Mouse (Mus musculus) heart, embryonic 12.5 days (tissue): ENCODE measurements around the gene Atg13. TPM values are rescaled to one million over a fixed set of nuclear protein-coding genes. Genes with fewer than 3 reads are reported as not detected.

Experiments
- ATAC-seq: fragments of 200-750 bp; cut with Nextera tagmentation; 2 replicates; pipeline ENCODE4 v1.8.0; 2017; ENCODE audit warnings: moderate TSS enrichment, moderate library complexity; ENCODE audit not compliant: insufficient number of reproducible peaks, low FRiP score
- H3K27ac ChIP-seq: fragments of 300-500 bp; sonication (generic); 2 replicates; pipeline ENCODE4 v1.5.1; 2016; ENCODE audit warnings: mild to moderate bottlenecking, moderate library complexity; ENCODE audit not compliant: poor library complexity, severe bottlenecking
- H3K27me3 ChIP-seq: fragments of 300-500 bp; sonication (generic); replicated peaks from 2 replicates; pipeline ENCODE4 v1.6.1; 2016; ENCODE audit warnings: mild to moderate bottlenecking, moderate library complexity
- H3K36me3 ChIP-seq: fragments of 300-500 bp; sonication (generic); 2 replicates; pipeline ENCODE4 v1.6.1; 2016; ENCODE audit warnings: mild to moderate bottlenecking, moderate library complexity
- H3K4me1 ChIP-seq: fragments of 300-500 bp; sonication (generic); replicated peaks from 2 replicates; pipeline ENCODE4 v1.6.1; 2016; ENCODE audit warnings: mild to moderate bottlenecking
- H3K4me2 ChIP-seq: fragments of 300-500 bp; sonication (generic); 2 replicates; pipeline ENCODE4 v1.6.1; 2016; ENCODE audit warnings: mild to moderate bottlenecking, moderate library complexity
- H3K4me3 ChIP-seq: fragments of 300-500 bp; sonication (generic); 2 replicates; pipeline ENCODE4 v1.5.1; 2016; ENCODE audit warnings: mild to moderate bottlenecking
- H3K9ac ChIP-seq: fragments of 300-500 bp; sonication (generic); 2 replicates; pipeline ENCODE4 v1.6.1; 2016; ENCODE audit warnings: mild to moderate bottlenecking, moderate library complexity
- H3K9me3 ChIP-seq: fragments of 300-500 bp; sonication (generic); replicated peaks from 2 replicates; pipeline ENCODE4 v1.6.1; 2016; ENCODE audit warnings: mild to moderate bottlenecking, moderate library complexity
- WGBS: fragments of 180-500 bp; shearing (Covaris S2); methylation state at CpG from one replicate; pipeline ENCODE4 v1.1.7; 2016; 5-methylcytosine and 5-hydroxymethylcytosine counted together
- polyA plus RNA-seq: library from polyadenylated mRNA; unstranded; fragments of >200 nt; fragmentation: Nextera tagmentation; extraction: Ambion mirVana; gene quantifications from 2 replicates; pipeline ENCODE4 v1.2.1, GENCODE M21; 2016

The Atg13 gene
- polyA plus RNA-seq, 1 experiment from 2014 or later = 22.3 TPM

DNA sequence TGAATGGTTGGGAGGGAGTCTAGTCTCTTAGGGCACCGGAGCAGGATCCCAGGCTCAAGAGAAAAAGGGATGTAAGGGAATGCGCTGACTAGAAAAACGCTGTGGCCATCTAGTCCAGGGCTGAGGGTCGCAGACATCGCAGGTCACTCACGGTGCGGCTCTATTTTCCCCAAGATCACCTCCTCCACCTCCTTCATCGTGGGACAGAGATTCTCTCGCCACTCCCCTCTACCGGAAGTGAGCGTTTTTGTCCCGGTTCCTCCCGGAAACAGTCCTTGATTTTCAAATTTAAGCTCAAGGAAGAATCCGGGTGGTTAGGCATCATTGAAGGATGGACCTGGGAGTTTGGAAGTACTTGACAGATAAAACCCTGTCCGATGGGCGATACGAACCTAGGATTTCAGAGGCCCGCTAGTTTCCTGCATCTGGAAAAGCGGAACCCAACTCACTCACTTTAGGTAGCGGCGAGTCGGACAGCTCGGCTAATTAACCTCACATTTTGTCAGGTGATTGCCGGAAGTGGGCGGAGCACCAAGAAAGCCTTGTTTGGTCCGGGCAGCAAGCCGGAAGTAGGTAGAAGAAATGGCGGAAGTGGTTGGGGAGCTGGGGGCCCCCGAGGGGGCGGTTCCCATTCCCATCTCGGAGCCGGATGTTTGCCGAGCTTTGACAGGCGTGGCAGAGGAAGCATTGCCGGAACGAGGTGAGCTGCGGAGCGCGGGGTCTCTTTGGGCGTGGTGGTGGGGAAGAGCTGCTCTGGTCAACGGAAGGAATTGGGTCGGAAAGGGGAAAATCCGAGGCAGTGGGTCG, 60.6 kb downstream of the Atg13 start, which contains the start of the genes Zfp408 and Arhgap1:
Gene Zfp408, minus strand, starts transcription at position 239 of the 807 bp plus-strand sequence.
Gene Arhgap1, plus strand, starts transcription at position 308 of the 807 bp plus-strand sequence.
- Histone ChIP-seq H3K27me3 (no peaks in the 10 kb centered on the region), H3K4me2 (peak within 1 kb of the TSS; percentile 94), H3K9ac (peak within 1 kb of the TSS; percentile 95), H3K36me3 (peaks cover 48% of the 10 kb centered on the region), H3K4me3 (peak within 1 kb of the TSS; percentile 86), H3K4me1 (peaks cover 48% of the 10 kb centered on the region), H3K27ac (peak within 1 kb of the TSS; percentile 88), H3K9me3 (no peaks in the 10 kb centered on the region)
- under 1% methylated on average over 44 of the region's 44 CpGs for WGBS
- ATAC-seq = peak; percentile 94

DNA sequence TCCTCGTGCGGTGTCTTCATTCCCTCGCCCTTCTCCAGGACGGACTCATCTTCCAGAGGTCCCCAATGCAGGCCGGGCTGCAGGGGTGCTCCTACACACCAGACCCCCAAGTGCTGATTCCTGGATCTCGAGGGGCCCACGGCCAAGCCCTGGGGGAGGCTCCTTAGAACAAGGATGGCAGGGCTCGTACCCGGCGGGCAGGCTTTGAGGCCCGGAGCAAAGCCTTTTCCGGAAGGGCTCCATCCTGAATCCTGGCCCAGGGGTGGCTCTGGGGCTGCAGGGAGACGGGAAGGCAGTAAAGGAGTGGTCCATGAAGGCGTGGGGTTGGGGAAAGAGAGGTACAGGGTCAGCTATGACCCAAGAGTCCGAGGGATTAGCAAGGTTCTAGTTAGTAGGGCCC, 61.2 kb downstream of the Atg13 start:
- H3K9me3 ChIP-seq = no peaks in the 10 kb centered on the region
- peak overlapping the region; percentile 59 for H3K27ac ChIP-seq
- ATAC-seq = no peak
- WGBS = 1% methylated on average over 15 of the region's 15 CpGs
- H3K4me3 ChIP-seq = peak overlapping the region; percentile 86
- H3K27me3 ChIP-seq = no peaks in the 10 kb centered on the region
- H3K36me3 ChIP-seq = peaks cover 48% of the 10 kb centered on the region
- H3K9ac ChIP-seq = peak overlapping the region; percentile 95
- peak overlapping the region; percentile 94 for H3K4me2 ChIP-seq
- H3K4me1 ChIP-seq = peaks cover 42% of the 10 kb centered on the region

GRCm38 (mm10) chr2:91646733-91647132, 63.6 kb downstream of the Atg13 start:
- Histone ChIP-seq H3K27me3 (no peaks in the 10 kb centered on the region), H3K36me3 (peaks cover 58% of the 10 kb centered on the region), H3K27ac (no peak overlapping the region), H3K9ac (no peak overlapping the region), H3K4me2 (no peak overlapping the region), H3K4me3 (no peak overlapping the region), H3K4me1 (peaks cover 18% of the 10 kb centered on the region), H3K9me3 (no peaks in the 10 kb centered on the region)
- ATAC-seq = no peak
- 28% methylated on average over 1 of the region's 1 CpGs for WGBS

DNA sequence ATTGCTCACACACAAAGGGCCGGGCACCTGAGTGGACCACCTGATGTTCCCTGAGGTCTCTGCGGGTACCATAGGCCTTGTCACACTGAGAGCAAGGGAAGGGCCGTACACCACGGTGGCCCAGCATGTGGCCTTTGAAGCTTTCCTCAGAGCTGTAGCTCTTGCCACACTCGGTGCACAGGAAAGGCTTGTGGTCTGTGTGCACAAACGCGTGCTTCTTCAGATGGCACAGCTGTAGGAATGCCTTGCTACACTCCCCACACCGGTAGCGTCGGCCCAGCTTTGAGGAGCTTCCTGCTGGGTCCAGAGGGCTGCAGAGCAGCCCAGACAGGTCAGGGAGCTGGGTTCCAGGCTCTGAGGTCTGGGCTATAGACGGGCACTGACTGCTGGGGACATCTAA, 64.6 kb downstream of the Atg13 start:
- Histone ChIP-seq H3K36me3 (peaks cover 58% of the 10 kb centered on the region), H3K27me3 (no peaks in the 10 kb centered on the region), H3K4me2 (no peak overlapping the region)

GRCm38 (mm10) chr2:91645354-91645753, 65.0 kb downstream of the Atg13 start:
- Histone ChIP-seq H3K36me3 (peaks cover 58% of the 10 kb centered on the region), H3K27me3 (no peaks in the 10 kb centered on the region), H3K4me1 (peaks cover 8% of the 10 kb centered on the region), H3K9me3 (no peaks in the 10 kb centered on the region), H3K4me2 (no peak overlapping the region), H3K4me3 (no peak overlapping the region), H3K27ac (no peak overlapping the region), H3K9ac (no peak overlapping the region)
- ATAC-seq = no peak
- WGBS = 93% methylated on average over 15 of the region's 15 CpGs

More for the DNA sequence above, 64.6 kb downstream of the Atg13 start:
- Histone ChIP-seq H3K4me3 (no peak overlapping the region), H3K9ac (no peak overlapping the region), H3K4me1 (peaks cover 10% of the 10 kb centered on the region), H3K27ac (no peak overlapping the region), H3K9me3 (no peaks in the 10 kb centered on the region)
- no peak for ATAC-seq
- 97% methylated on average over 11 of the region's 11 CpGs for WGBS

- H3K27me3 ChIP-seq = no peaks in the 10 kb centered on the region
- H3K4me3 ChIP-seq = no peak overlapping the region
- ATAC-seq = no peak
- H3K9me3 ChIP-seq = no peaks in the 10 kb centered on the region
- H3K9ac ChIP-seq = no peak overlapping the region
- peaks cover 58% of the 10 kb centered on the region for H3K36me3 ChIP-seq
- H3K4me2 ChIP-seq = no peak overlapping the region
- H3K4me1 ChIP-seq = peaks cover 7% of the 10 kb centered on the region
- 96% methylated on average over 11 of the region's 11 CpGs for WGBS
- H3K27ac ChIP-seq = no peak overlapping the region
Observed at GRCm38 (mm10) chr2:91644021-91644420, 66.4 kb downstream of the Atg13 start.

- H3K36me3 ChIP-seq = peaks cover 58% of the 10 kb centered on the region
- H3K27ac ChIP-seq = no peak overlapping the region
- H3K4me3 ChIP-seq = no peak overlapping the region
- WGBS = 80% methylated on average over 2 of the region's 2 CpGs
- H3K9ac ChIP-seq = no peak overlapping the region
- H3K9me3 ChIP-seq = no peaks in the 10 kb centered on the region
- no peak overlapping the region for H3K4me2 ChIP-seq
- H3K27me3 ChIP-seq = no peaks in the 10 kb centered on the region
- ATAC-seq = no peak
- H3K4me1 ChIP-seq = no peaks in the 10 kb centered on the region
Observed at GRCm38 (mm10) chr2:91642825-91643415, 67.5 kb downstream of the Atg13 start.

- no peak for ATAC-seq
- H3K4me3 ChIP-seq = no peak overlapping the region
- 79% methylated on average over 6 of the region's 6 CpGs for WGBS
Observed at GRCm38 (mm10) chr2:91638931-91639330, 71.4 kb downstream of the Atg13 start.

DNA sequence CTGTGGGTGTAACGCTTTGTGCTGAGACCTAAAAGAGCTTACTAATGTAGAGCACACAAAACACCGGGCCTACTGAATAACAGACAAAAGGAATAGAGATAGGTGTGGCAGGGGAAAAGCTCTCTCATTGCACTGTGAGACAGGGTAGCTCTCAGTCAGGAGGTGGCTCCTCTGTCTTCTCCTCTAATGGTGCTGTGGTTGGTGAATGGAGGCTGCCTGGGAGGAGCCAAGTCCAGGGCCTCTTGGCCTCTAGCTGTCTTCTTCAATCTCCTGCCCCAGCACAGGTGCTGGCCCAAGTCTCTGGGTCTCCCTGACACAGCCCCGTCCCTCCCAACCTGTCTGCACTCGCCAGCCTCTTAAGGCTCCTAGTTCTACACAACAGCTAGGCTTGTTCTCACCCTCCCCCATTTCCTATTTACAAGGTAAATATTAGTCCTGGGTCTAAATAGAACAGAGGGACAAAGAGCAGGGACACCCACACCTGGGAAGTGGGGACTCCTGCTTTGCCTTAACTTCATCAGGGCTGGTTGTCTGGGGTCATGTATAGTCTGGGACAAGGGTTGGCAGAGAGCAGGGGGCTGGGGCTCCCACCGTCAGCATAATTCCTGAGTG, 73.5 kb downstream of the Atg13 start:
- no peak for ATAC-seq
- Histone ChIP-seq H3K9ac (no peak overlapping the region), H3K4me1 (0 out of 2 replicates have a peak, but pooled peaks cover 3% of the 10 kb centered on the region), H3K4me2 (no peak overlapping the region), H3K27ac (no peak overlapping the region), H3K27me3 (no peaks in the 10 kb centered on the region), H3K4me3 (no peak overlapping the region), H3K9me3 (no peaks in the 10 kb centered on the region), H3K36me3 (peaks cover under 1% of the 10 kb centered on the region; the same call in 1 of the 2 replicates)
- 79% methylated on average over 5 of the region's 5 CpGs for WGBS

More at GRCm38 (mm10) chr2:91638931-91639330, 71.4 kb downstream of the Atg13 start:
- H3K27ac ChIP-seq = no peak overlapping the region
- H3K4me1 ChIP-seq = 0 out of 2 replicates have a peak, but pooled peaks cover 3% of the 10 kb centered on the region
- no peak overlapping the region for H3K9ac ChIP-seq
- no peaks in the 10 kb centered on the region for H3K27me3 ChIP-seq
- H3K36me3 ChIP-seq = peaks cover 18% of the 10 kb centered on the region
- no peaks in the 10 kb centered on the region for H3K9me3 ChIP-seq
- H3K4me2 ChIP-seq = no peak overlapping the region

- H3K36me3 ChIP-seq = no peaks in the 10 kb centered on the region
- H3K9ac ChIP-seq = no peak within 1 kb of the TSS
- no peak within 1 kb of the TSS for H3K4me3 ChIP-seq
- 83% methylated on average over 8 of the region's 8 CpGs for WGBS
- H3K27me3 ChIP-seq = no peaks in the 10 kb centered on the region
- no peak within 1 kb of the TSS for H3K4me2 ChIP-seq
- no peak within 1 kb of the TSS for H3K27ac ChIP-seq
- no peak for ATAC-seq
- 0 out of 2 replicates have a peak, but pooled peaks cover 3% of the 10 kb centered on the region for H3K4me1 ChIP-seq
- H3K9me3 ChIP-seq = no peaks in the 10 kb centered on the region
Observed at GRCm38 (mm10) chr2:91636229-91636628, 74.1 kb downstream of the Atg13 start, which contains the start of gene F2. Gene F2, minus strand, starts transcription at chr2:91636414.

GRCm38 (mm10) chr2:91635486-91635885, 74.9 kb downstream of the Atg13 start:
- Histone ChIP-seq H3K4me2 (no peak overlapping the region), H3K4me1 (0 out of 2 replicates have a peak, but pooled peaks cover 3% of the 10 kb centered on the region), H3K27ac (no peak overlapping the region), H3K36me3 (no peaks in the 10 kb centered on the region), H3K9me3 (no peaks in the 10 kb centered on the region), H3K27me3 (no peaks in the 10 kb centered on the region), H3K4me3 (no peak overlapping the region), H3K9ac (no peak overlapping the region)
- no peak for ATAC-seq
- WGBS = 81% methylated on average over 11 of the region's 11 CpGs
